Mouse (Mus musculus) inflammation-experienced regulatory T-cells, adult 16 weeks (primary cell): ENCODE data around the gene Zfp672. TPM values are rescaled to one million over a fixed set of nuclear protein-coding genes. Genes with fewer than 3 reads are reported as not detected.

Experiments used
- polyA plus RNA-seq: library from polyadenylated mRNA; unstranded; fragments of 100-300 nt; shearing (Covaris generic); gene quantifications from one replicate; pipeline ENCODE4 v1.2.1, GENCODE M21; 2017

The Zfp672 gene
- polyA plus RNA-seq: 48.2 TPM

GRCm38 (mm10) chr11:58330276-58331148 lies at the start of gene Zfp672, which contains the start of gene Sh3bp5l:
Zfp672 (minus strand) TSS chr11:58330339.
Sh3bp5l (plus strand) TSS chr11:58330724.

GRCm38 (mm10) chr11:58378763-58379278 lies 48.7 kb upstream of the Zfp672 start, which contains the start of gene Lypd8:
Lypd8 (plus strand) TSS chr11:58379043.

DNA sequence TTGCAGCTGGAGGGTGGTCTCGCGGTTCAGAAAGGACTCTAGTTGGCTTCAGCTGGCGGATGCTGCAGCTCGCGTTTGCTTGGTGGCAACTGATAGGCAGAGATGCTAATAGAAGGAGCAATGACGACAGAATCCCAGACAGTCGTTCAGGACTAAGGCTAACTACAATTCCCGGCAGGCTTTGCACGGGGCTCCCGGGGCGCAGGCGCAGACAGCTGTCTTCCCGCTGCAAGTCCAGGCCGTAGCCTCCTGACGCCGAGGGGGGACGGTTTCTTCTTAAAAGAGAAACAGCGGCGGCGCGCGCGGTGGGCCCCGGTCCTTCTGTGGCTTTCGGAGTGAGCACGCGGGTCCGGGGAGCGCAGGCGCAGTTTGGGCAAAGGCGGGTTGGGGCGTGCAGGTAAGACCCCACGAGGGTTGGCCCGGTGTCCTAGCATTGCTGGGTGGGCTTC lies 23.3 kb downstream of the Zfp672 start, which contains the start of gene Zfp692:
TSS of gene Zfp692 (plus strand) at position 210 of the 449 bp plus-strand sequence.

DNA sequence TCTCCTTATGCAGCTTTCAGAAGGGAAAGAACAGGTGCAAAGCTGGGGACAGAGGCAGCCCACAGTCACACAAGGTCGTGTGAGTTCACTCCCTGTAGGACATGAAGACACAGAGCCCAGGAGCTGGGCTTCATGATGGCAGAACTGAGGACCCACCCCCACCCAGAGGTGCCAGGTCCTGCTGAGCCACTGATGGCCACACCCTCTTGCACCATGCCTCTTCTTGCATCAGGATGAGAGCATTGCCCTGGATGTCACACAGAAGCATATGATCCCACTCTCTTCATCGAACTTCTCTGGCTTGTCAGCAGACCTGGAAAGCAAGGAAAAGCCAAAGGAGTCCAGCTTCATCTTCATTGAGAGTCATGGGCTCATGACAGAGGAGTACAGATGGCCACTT lies 55.6 kb downstream of the Zfp672 start, which contains the start of gene 4930438A08Rik:
TSS of gene 4930438A08Rik (plus strand) at position 228 of the 400 bp plus-strand sequence.

Other genes with a start within 250 kb of the Zfp672 start
- 0.40 TPM for gene Gm12248, start 237.2 kb downstream of the Zfp672 start, polyA plus RNA-seq
- 125 TPM for gene Cnot8, start 226.2 kb downstream of the Zfp672 start, polyA plus RNA-seq
- 12.2 TPM for gene Gemin5, start 161.8 kb downstream of the Zfp672 start, polyA plus RNA-seq
- 87.5 TPM for gene Mrpl22, start 158.7 kb downstream of the Zfp672 start, polyA plus RNA-seq
- 494 TPM for gene Igtp, start 130.8 kb downstream of the Zfp672 start, polyA plus RNA-seq
- 86.2 TPM for gene Irgm2, start 130.7 kb downstream of the Zfp672 start, polyA plus RNA-seq
- not detected for gene 4930438A08Rik, start 55.5 kb downstream of the Zfp672 start, polyA plus RNA-seq
- gene Zfp692, start 23.3 kb downstream of the Zfp672 start, polyA plus RNA-seq: 28.5 TPM
- gene Sh3bp5l, start 385 bp upstream of the Zfp672 start, polyA plus RNA-seq: 30.7 TPM
- not detected for gene Lypd8, start 48.7 kb upstream of the Zfp672 start, polyA plus RNA-seq
- gene 1810065E05Rik, start 90.8 kb upstream of the Zfp672 start, polyA plus RNA-seq: not detected
- not detected for gene Gm12253, start 102.2 kb upstream of the Zfp672 start, polyA plus RNA-seq
- not detected for gene Lypd9, start 122.6 kb upstream of the Zfp672 start, polyA plus RNA-seq
- gene Olfr30, start 131.9 kb upstream of the Zfp672 start, polyA plus RNA-seq: not detected
- not detected for gene Olfr332, start 162.2 kb upstream of the Zfp672 start, polyA plus RNA-seq
- gene Olfr331, start 172.2 kb upstream of the Zfp672 start, polyA plus RNA-seq: not detected
- gene Olfr330, start 204.5 kb upstream of the Zfp672 start, polyA plus RNA-seq: not detected
- gene Olfr329-ps, start 216.1 kb upstream of the Zfp672 start, polyA plus RNA-seq: not detected
- gene Olfr328, start 225.3 kb upstream of the Zfp672 start, polyA plus RNA-seq: not detected
- gene Olfr224, start 240.2 kb upstream of the Zfp672 start, polyA plus RNA-seq: 0.26 TPM
- not detected for gene Olfr325, start 247.4 kb upstream of the Zfp672 start, polyA plus RNA-seq